Mouse (Mus musculus) cerebellum, adult 2 months (tissue): ENCODE data around the gene Ccdc32.

Experiments
- CTCF ChIP-seq: fragments of 200-500 bp; IDR thresholded peaks from 2 replicates; pipeline ENCODE4 v1.5.1; 2011; ENCODE audit warnings: low read depth, mild to moderate bottlenecking, control low read depth, low read length, moderate library complexity, borderline replicate concordance; ENCODE audit not compliant: insufficient read depth
- POLR2A ChIP-seq: fragments of 200-500 bp; IDR thresholded peaks from 2 replicates; pipeline ENCODE4 v1.6.1; 2011; ENCODE audit warnings: low read length, control low read depth, borderline replicate concordance; ENCODE audit not compliant: insufficient read depth

- TF ChIP-seq CTCF (no peak), POLR2A (no peak)
These were observed 4.0 kb downstream of the Ccdc32 start for GRCm38 (mm10) chr2:119025239-119025616.
